Mouse (Mus musculus) limb, embryonic 14.5 days (tissue): ENCODE measurements around the gene Mmrn1. TPM values are rescaled to one million over a fixed set of nuclear protein-coding genes. Genes with fewer than 3 reads are reported as not detected.

Experiments
- ATAC-seq: fragments of 200-750 bp; cut with Nextera tagmentation; 2 replicates; pipeline ENCODE4 v1.8.0; 2017; ENCODE audit warnings: low read depth, moderate number of reproducible peaks, moderate TSS enrichment; ENCODE audit not compliant: low FRiP score
- DNase-seq: peaks from one replicate; pipeline ENCODE4 v3.0.0-alpha.2; 2015; ENCODE audit warnings: low spot score
- H3K27ac ChIP-seq: fragments of 300-500 bp; sonication (generic); replicated peaks from 2 replicates; pipeline ENCODE4 v1.5.1; 2014; ENCODE audit warnings: low read depth, mild to moderate bottlenecking, low read length, moderate library complexity, mixed read lengths
- H3K27me3 ChIP-seq: fragments of 300-500 bp; sonication (generic); 2 replicates; pipeline ENCODE4 v1.6.1; 2014; ENCODE audit warnings: low read length, mixed read lengths; ENCODE audit not compliant: control insufficient read depth, insufficient read depth
- H3K36me3 ChIP-seq: fragments of 300-500 bp; sonication (generic); 2 replicates; pipeline ENCODE4 v1.6.1; 2014; ENCODE audit warnings: mild to moderate bottlenecking, low read length, moderate library complexity, mixed read lengths; ENCODE audit not compliant: control insufficient read depth, insufficient read depth
- H3K4me1 ChIP-seq: fragments of 300-500 bp; sonication (generic); 2 replicates; pipeline ENCODE4 v1.6.1; 2014; ENCODE audit warnings: antibody characterized with exemption, low read length, mixed read lengths; ENCODE audit not compliant: control insufficient read depth, insufficient read depth
- H3K4me2 ChIP-seq: fragments of 300-500 bp; sonication (generic); replicated peaks from 2 replicates; pipeline ENCODE4 v1.6.1; 2014; ENCODE audit warnings: low read depth, mild to moderate bottlenecking, low read length, moderate library complexity; ENCODE audit not compliant: severe bottlenecking
- H3K4me3 ChIP-seq: fragments of 300-500 bp; sonication (generic); replicated peaks from 2 replicates; pipeline ENCODE4 v1.5.1; 2014; ENCODE audit warnings: low read length
- H3K9ac ChIP-seq: fragments of 300-500 bp; sonication (generic); 2 replicates; pipeline ENCODE4 v1.6.1; 2014; ENCODE audit warnings: mild to moderate bottlenecking, low read depth, low read length, moderate library complexity; ENCODE audit not compliant: severe bottlenecking
- H3K9me3 ChIP-seq: fragments of 300-500 bp; sonication (generic); 2 replicates; pipeline ENCODE4 v1.6.1; 2016; ENCODE audit warnings: low read length; ENCODE audit not compliant: control insufficient read depth
- POLR2A ChIP-seq: fragments of 200-500 bp; IDR thresholded peaks from 2 replicates; pipeline ENCODE4 v1.8.0; 2012; ENCODE audit warnings: inconsistent platforms, mild to moderate bottlenecking, moderate library complexity, borderline replicate concordance; ENCODE audit not compliant: insufficient read depth, insufficient read length; ENCODE audit errors: extremely low read depth
- WGBS: fragments of 180-500 bp; shearing (Covaris S2); extraction: QIAGEN DNeasy Blood & Tissue Kit; methylation state at CpG from one replicate; pipeline ENCODE4 v1.1.7; 2014; 5-methylcytosine and 5-hydroxymethylcytosine counted together
- polyA plus RNA-seq, 2 experiments: library from polyadenylated mRNA; depleted of rRNA in 1 of 2; stranded (reverse) in 1 of 2; unstranded in 1 of 2; fragments of >200 nt; fragmentation: Nextera tagmentation in 1 of 2; extraction: Ambion mirVana in 1 of 2; gene quantifications; 2 replicates each; pipeline versions ENCODE4 v1.2.1 to v1.2.3; 2012 to 2014

The Mmrn1 gene
- polyA plus RNA-seq, 2 experiments, result 3.7 to 7.5 TPM

- no peaks in the 10 kb centered on the region for H3K4me1 ChIP-seq
- TF ChIP-seq POLR2A, result no peak
- no peaks in the 10 kb centered on the region for H3K27me3 ChIP-seq
- no peak overlapping the region for H3K4me2 ChIP-seq
- H3K36me3 ChIP-seq, result no peaks in the 10 kb centered on the region
- ATAC-seq (no peak), DNase-seq (no peak)
- H3K4me3 ChIP-seq, result no peak overlapping the region
- H3K27ac ChIP-seq, result no peak overlapping the region
- H3K9ac ChIP-seq, result no peak overlapping the region
- H3K9me3 ChIP-seq, result no peaks in the 10 kb centered on the region
- WGBS, result 33% methylated on average over 1 of the region's 1 CpGs
Observed at GRCm38 (mm10) chr6:61020995-61021394, 96.2 kb downstream of the Mmrn1 start.

DNA sequence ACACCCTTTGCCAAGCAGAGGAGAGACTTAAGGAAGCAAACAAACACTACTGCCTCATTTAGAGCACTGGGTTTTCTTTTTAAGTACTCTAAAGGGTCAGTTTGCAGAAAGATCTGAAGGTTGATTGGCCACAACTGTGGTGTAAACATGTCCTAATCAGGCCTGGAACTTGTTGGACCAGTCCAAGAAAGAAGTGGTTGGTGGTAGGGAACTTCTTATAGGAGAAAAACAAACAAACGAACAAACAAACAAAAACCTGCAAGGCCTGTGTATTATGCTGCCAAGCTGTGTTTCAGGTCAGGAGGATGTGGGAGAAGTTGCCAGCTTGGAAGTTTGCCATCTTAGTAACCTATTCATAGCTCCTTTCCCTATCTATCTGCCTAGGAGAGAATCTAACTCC, 108.5 kb downstream of the Mmrn1 start:
- no peaks in the 10 kb centered on the region for H3K36me3 ChIP-seq
- H3K9ac ChIP-seq, result no peak overlapping the region
- no peaks in the 10 kb centered on the region for H3K4me1 ChIP-seq
- WGBS, result 74% methylated on average over 1 of the region's 1 CpGs
- H3K27ac ChIP-seq, result no peak overlapping the region
- TF ChIP-seq POLR2A, result no peak
- H3K4me3 ChIP-seq, result no peak overlapping the region
- H3K27me3 ChIP-seq, result no peaks in the 10 kb centered on the region
- DNase-seq, result no peak
- no peak for ATAC-seq
- H3K4me2 ChIP-seq, result no peak overlapping the region
- H3K9me3 ChIP-seq, result no peaks in the 10 kb centered on the region

Other genes starting within 250 kb of the Mmrn1 start
- 6.4 and 8.4 TPM in 2 replicates for gene Snca, start 95.1 kb upstream of the Mmrn1 start, polyA plus RNA-seq (2012; rRNA removed)
- gene Snca, start 95.1 kb upstream of the Mmrn1 start, polyA plus RNA-seq (2014; fragmentation: Nextera tagmentation; extraction: Ambion mirVana), result 18.3 and 30.4 TPM in 2 replicates